Mouse (Mus musculus) kidney, postnatal 36 days (tissue): ENCODE measurements around the gene Tnfsf4.
A peak's percentile ranks its signal among the peaks of the same experiment; 100 is the strongest.

Experiments
- DNase-seq, 2 experiments: peaks; one replicate each; pipeline ENCODE4 v3.0.0; 2021 to 2022; ENCODE audit warnings: mixed read lengths in 2 of 2

The Tnfsf4 gene

GRCm38 (mm10) chr1:161463388-161464085, 68.3 kb downstream of the Tnfsf4 start:
- DNase-seq = peak; percentile 14 to 21
